Mouse (Mus musculus) hindbrain, postnatal 0 days (tissue): ENCODE data around the gene Zdhhc17. TPM values are rescaled to one million over a fixed set of nuclear protein-coding genes. Genes with fewer than 3 reads are reported as not detected.

ENCODE experiments used
- ATAC-seq: fragments of 200-750 bp; cut with Nextera tagmentation; 2 replicates; pipeline ENCODE4 v1.8.0; 2017; ENCODE audit warnings: mild to moderate bottlenecking, moderate TSS enrichment, moderate library complexity
- DNase-seq: peaks from one replicate; pipeline ENCODE4 v3.0.0-alpha.2; 2015; ENCODE audit warnings: low spot score
- H3K27ac ChIP-seq: fragments of 300-500 bp; sonication (generic); 2 replicates; pipeline ENCODE4 v1.5.1; 2014; ENCODE audit warnings: mild to moderate bottlenecking
- H3K27me3 ChIP-seq: fragments of 300-500 bp; sonication (generic); 2 replicates; pipeline ENCODE4 v1.6.1; 2014; ENCODE audit warnings: low read length, mixed read lengths; ENCODE audit not compliant: insufficient read depth
- H3K36me3 ChIP-seq: fragments of 300-500 bp; sonication (generic); 2 replicates; pipeline ENCODE4 v1.6.1; 2014; ENCODE audit warnings: low read length, mixed read lengths; ENCODE audit not compliant: insufficient read depth
- H3K4me1 ChIP-seq: fragments of 300-500 bp; sonication (generic); 2 replicates; pipeline ENCODE4 v1.6.1; 2014; ENCODE audit warnings: antibody characterized with exemption, low read length, mixed read lengths; ENCODE audit not compliant: insufficient read depth
- H3K4me2 ChIP-seq: fragments of 300-500 bp; sonication (generic); 2 replicates; pipeline ENCODE4 v1.6.1; 2014; ENCODE audit warnings: low read depth, mild to moderate bottlenecking, low read length, moderate library complexity, mixed read lengths
- H3K4me3 ChIP-seq: fragments of 300-500 bp; sonication (generic); 2 replicates; pipeline ENCODE4 v1.5.1; 2014; ENCODE audit warnings: low read length
- H3K9ac ChIP-seq: fragments of 300-500 bp; sonication (generic); replicated peaks from 2 replicates; pipeline ENCODE4 v1.6.1; 2014; ENCODE audit warnings: mild to moderate bottlenecking, low read length, moderate library complexity, mixed read lengths
- H3K9me3 ChIP-seq: fragments of 300-500 bp; sonication (generic); 2 replicates; pipeline ENCODE4 v1.6.1; 2016; ENCODE audit warnings: low read length, mixed read lengths
- CTCF ChIP-seq: IDR thresholded peaks from 2 replicates; pipeline ENCODE4 v1.5.1; 2016; ENCODE audit warnings: antibody characterized with exemption, control low read depth, low read depth
- WGBS: fragments of 180-500 bp; shearing (Covaris S2); extraction: QIAGEN DNeasy Blood & Tissue Kit; methylation state at CpG from one replicate; pipeline ENCODE4 v1.1.7; 2014; 5-methylcytosine and 5-hydroxymethylcytosine counted together
- polyA plus RNA-seq: library from polyadenylated mRNA; unstranded; fragments of >200 nt; fragmentation: Nextera tagmentation; extraction: Ambion mirVana; gene quantifications from 2 replicates; pipeline ENCODE4 v1.2.1, GENCODE M21; 2015
- total RNA-seq: library from RNA; depleted of rRNA; stranded (reverse); fragments of >200 nt; gene quantifications from 2 replicates; pipeline ENCODE4 v1.2.3, GENCODE M21; 2014; rRNA removed

Gene Zdhhc17
- total and polyA plus RNA-seq, 2 experiments from 2014 or later = 44.8 to 45.1 TPM

GRCm38 (mm10) chr10:110899744-110900501 is 110.0 kb downstream of the Zdhhc17 start:
- DNase-seq (no peak), ATAC-seq (no peak)
- 71% methylated on average over 13 of the region's 13 CpGs for WGBS
- Histone ChIP-seq H3K27me3 (no peaks in the 10 kb centered on the region), H3K4me1 (no peaks in the 10 kb centered on the region), H3K27ac (no peak overlapping the region), H3K4me2 (no peak overlapping the region), H3K9ac (no peak overlapping the region), H3K4me3 (no peak overlapping the region), H3K9me3 (no peaks in the 10 kb centered on the region), H3K36me3 (no peaks in the 10 kb centered on the region)
- no peak for TF ChIP-seq CTCF

Other genes starting within 250 kb of the Zdhhc17 start
- gene Csrp2, start 90.4 kb downstream of the Zdhhc17 start, total RNA-seq = 43.2 and 76.3 TPM in 2 replicates
- gene Csrp2, start 90.4 kb downstream of the Zdhhc17 start, polyA plus RNA-seq = 81.1 and 99.6 TPM in 2 replicates
- 36.3 and 39.8 TPM in 2 replicates for gene Osbpl8, start 154.6 kb upstream of the Zdhhc17 start, total RNA-seq
- gene Osbpl8, start 154.6 kb upstream of the Zdhhc17 start, polyA plus RNA-seq = 15.4 and 15.8 TPM in 2 replicates